Mouse (Mus musculus): ENCODE data around the gene Ntng2. TPM values are rescaled to one million over a fixed set of nuclear protein-coding genes. Genes with fewer than 3 reads are reported as not detected.

Gene Ntng2
- total RNA-seq, 2 experiments from 2014 or later: 111 TPM

- DNase-seq (ENCODE audit: low spot score in 2 of 2): no peak
- no peak for TF ChIP-seq CTCF (conservative IDR thresholded peaks at IDR 0.05)
- H3K4me3 ChIP-seq: no peak overlapping the region
- H3K27ac ChIP-seq: no peak overlapping the region
Measured at GRCm38 (mm10) chr2:29151941-29152340, 100.9 kb downstream of the Ntng2 start.

Other genes with a start within 250 kb of the Ntng2 start
- under 1 TPM; 0.32 to 0.64 TPM for gene Cfap77, start 197.9 kb downstream of the Ntng2 start, total RNA-seq (2021)
- gene Ttf1, start 192.7 kb downstream of the Ntng2 start, total RNA-seq (2021): 10 to 100 TPM; 14.0 to 15.6 TPM
- gene Setx, start 128.8 kb downstream of the Ntng2 start, total RNA-seq (2021): 10 to 100 TPM; 44.9 to 47.8 TPM
- 10 to 100 TPM; 45.3 to 45.5 TPM for gene Med27, start 93.8 kb upstream of the Ntng2 start, total RNA-seq (2021)